Mouse (Mus musculus): ENCODE measurements around the gene Gm10203.
A peak's percentile ranks its signal among the peaks of the same experiment; 100 is the strongest.
"Not testable (repeated sequence)": the region's sequence is repeated elsewhere in the genome, so short reads cannot be mapped to it uniquely, and the experiment has no call there.

Gm10203 gene

GRCm38 (mm10) chr6:149129870-149130269 is at the start of gene Gm10203:
Gm10203 (plus strand) TSS chr6:149130170.
- not testable (repeated sequence) for DNase-seq (ENCODE audit: low spot score)

DNA sequence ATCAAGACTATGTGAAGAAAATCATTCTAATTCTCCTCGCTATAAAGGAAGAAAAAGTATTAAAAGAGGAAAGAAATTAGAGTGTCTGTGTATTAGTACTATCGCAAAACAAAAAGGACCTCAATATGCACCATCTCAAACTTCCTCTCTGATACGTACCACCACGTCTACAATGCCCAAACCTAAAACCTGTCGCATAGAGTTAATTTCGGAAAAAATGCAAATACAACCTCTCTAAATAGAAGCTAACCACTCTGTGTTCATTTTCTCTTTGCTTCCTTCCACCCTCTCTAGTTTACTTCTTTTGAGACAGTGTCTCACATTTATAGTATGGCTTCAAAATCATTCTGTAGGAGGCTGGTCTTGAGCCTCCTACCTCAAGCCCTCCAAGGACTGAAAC is 37.6 kb upstream of the Gm10203 start:
- no peak for DNase-seq (ENCODE audit: low spot score)

GRCm38 (mm10) chr6:149093465-149093864 is 36.5 kb upstream of the Gm10203 start:
- peak; percentile 62 for DNase-seq (ENCODE audit: low spot score)

- DNase-seq (ENCODE audit: low spot score): no peak
These were observed 35.4 kb upstream of the Gm10203 start for GRCm38 (mm10) chr6:149094555-149094954.

- DNase-seq (ENCODE audit: low spot score): peak; percentile 23
These were observed 34.6 kb upstream of the Gm10203 start for GRCm38 (mm10) chr6:149095389-149095788.

DNA sequence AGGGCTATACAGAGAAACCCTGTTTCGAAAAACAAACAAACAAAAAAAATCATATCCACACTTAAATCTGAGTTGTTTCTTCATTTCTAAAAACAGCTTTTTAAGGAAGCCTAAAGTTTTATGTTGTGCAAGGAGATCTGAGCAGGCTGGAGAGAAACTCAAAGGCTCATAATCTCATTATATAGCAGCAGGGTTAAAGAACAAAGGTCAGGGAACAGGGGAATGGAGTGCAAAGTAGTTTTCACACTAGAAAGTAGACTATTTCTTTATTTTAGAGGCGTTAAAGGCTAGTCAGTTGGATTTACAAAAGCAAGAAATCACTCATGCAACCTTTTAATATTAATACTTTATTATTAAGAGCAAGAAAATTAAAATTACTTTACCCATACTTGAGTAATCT is 33.7 kb upstream of the Gm10203 start:
- DNase-seq (ENCODE audit: low spot score): no peak

- DNase-seq (ENCODE audit: low spot score): no peak
These were observed 32.7 kb upstream of the Gm10203 start for GRCm38 (mm10) chr6:149097276-149097675.

DNA sequence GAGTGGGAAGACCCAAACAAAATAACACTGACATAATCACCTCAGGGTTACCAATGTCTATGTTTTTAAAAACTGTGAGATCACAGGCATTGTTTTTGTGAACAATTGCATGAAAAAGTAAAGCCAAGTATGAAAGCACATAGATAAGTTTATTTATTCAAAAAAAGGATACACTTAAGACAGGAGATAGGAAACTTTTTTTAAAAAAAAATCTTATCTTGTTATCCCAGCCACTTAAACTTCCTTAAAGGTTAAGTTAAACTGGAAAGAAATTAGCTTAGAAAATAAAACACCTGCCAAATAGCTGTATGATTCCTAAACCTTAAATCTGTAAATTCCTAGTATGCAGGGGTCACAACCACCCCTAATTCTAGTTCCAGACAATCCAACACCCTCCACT is 31.0 kb upstream of the Gm10203 start:
- no peak for DNase-seq (ENCODE audit: low spot score)

GRCm38 (mm10) chr6:149100174-149101075 is 29.5 kb upstream of the Gm10203 start:
- DNase-seq (ENCODE audit: low spot score): peak; percentile 37

- DNase-seq (ENCODE audit: low spot score): peak; percentile 75
These were observed 28.7 kb upstream of the Gm10203 start, which contains the start of gene Dennd5b for GRCm38 (mm10) chr6:149101076-149101942. Dennd5b (minus strand) TSS chr6:149101680.

DNA sequence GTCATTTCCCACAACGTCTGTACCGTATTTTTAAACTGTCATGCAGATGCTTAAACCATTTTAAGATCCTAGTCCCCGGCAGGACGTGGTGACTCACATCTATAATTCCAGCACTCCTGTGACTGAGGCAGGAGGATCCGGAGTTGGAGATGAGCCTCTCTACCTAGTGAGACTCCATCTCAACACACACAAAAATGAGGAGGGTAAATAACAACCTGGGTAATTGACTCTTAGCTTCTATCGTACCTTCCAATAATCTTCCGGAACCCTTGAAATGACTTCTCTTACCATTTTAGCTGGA is 28.1 kb upstream of the Gm10203 start:
- DNase-seq (ENCODE audit: low spot score): no peak

GRCm38 (mm10) chr6:149103451-149103850 is 26.5 kb upstream of the Gm10203 start:
- DNase-seq (ENCODE audit: low spot score): no peak

GRCm38 (mm10) chr6:149107615-149108014 is 22.4 kb upstream of the Gm10203 start:
- DNase-seq (ENCODE audit: low spot score): no peak

- no peak for DNase-seq (ENCODE audit: low spot score)
These were observed 21.1 kb upstream of the Gm10203 start for GRCm38 (mm10) chr6:149108909-149109308.

DNA sequence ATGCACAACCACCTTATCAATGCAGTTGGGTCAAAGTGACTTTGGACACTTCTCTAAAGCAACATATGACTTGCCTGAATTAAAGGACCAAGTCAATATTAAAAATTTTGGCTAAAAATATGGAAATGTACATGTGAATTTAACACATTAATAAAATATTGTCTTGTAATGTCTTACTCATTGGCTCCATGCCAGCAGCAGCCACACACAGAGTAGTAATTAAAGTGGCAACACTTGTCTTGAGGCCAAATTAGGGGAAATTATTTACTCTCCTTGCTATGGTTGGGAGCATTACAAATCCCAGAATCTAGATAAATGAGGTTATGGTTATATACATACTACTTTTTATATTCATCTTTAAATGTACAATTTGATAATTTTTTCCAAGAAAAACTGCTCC is 13.0 kb upstream of the Gm10203 start:
- DNase-seq (ENCODE audit: low spot score): no peak

DNA sequence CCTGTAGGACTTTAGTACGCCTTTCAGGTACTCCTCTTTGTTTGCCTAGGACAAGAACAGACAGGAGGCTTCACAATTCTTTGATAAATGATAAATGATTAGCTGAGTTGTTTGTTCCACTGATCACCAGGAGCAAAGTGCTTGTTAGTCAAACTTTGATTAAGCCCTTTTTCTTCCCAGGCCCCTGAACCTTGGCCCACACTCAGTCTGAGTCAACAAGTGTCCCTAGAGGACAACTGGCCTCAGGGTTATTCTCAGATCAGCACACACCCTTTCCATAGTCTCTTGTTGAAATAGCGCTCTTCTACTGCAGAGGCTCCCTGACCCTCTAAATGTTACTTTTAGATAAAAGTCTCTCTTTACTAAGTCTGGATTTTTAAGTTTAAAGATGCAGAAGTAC is 11.0 kb upstream of the Gm10203 start:
- no peak for DNase-seq (ENCODE audit: low spot score)

DNA sequence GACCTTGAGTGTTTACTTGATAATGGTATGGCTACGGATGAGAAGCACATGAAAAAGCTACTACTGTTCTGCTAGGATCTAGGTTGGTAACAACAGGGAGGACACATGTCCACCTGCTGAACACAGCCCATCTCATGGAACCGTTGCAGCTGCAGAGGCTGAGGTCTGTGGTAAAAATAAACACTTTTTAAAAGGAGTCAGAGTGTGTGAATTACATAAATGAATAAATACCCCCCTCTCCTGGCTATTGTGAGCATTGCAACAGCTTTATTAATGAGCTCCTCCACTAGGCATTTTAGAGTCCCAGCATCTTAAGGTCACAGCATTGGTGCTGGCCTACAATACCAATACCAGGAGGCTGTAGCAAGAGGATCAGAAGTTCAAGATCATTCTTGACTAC is 10.1 kb upstream of the Gm10203 start:
- DNase-seq (ENCODE audit: low spot score): peak; percentile 76

- no peak for DNase-seq (ENCODE audit: low spot score)
These were observed 6.9 kb upstream of the Gm10203 start for GRCm38 (mm10) chr6:149123042-149123441.

- DNase-seq (ENCODE audit: low spot score): peak; percentile 62
These were observed 3.3 kb upstream of the Gm10203 start for GRCm38 (mm10) chr6:149126675-149127074.

DNA sequence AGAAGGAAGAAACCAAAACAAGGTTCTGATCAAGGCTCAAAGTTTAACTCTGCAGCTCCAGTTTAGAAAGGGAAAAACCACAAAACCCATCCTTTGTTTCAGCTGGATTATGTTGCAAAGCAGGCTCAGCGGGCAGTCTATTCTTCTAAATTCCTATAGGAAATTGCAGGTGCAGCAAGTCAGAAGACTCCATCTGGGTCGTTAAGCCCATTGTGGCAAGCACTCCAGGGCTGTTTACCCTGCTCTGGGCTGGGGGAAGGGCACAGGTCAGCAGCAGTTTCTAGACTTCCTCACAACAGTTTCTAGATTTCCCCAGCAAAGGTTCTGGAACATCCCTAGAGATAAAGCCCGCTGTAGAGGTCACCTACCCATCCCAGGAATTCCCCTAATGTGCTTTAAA is 1.1 kb downstream of the Gm10203 start:
- DNase-seq (ENCODE audit: low spot score): no peak

- DNase-seq (ENCODE audit: low spot score): peak; percentile 56
These were observed 2.5 kb downstream of the Gm10203 start for GRCm38 (mm10) chr6:149132311-149133077.

Measured in lung, postnatal 25 days (tissue).